Mouse (Mus musculus) lung, adult 2 months (tissue): ENCODE measurements at regions not wholly inside any gene's neighbourhood (a gene's known extent, or its start where the extent isn't known, plus 50 kb on each side); places are given as distances from the start of the nearest gene placed in this dataset.
"Not testable (repeated sequence)": the region's sequence is repeated elsewhere in the genome, so short reads cannot be mapped to it uniquely, and the experiment has no call there.

Source experiments
- CTCF ChIP-seq: fragments of 200-500 bp; IDR thresholded peaks from 2 replicates; pipeline ENCODE4 v1.5.1; 2011; ENCODE audit warnings: mild to moderate bottlenecking, low read length, control low read depth; ENCODE audit not compliant: insufficient read depth
- POLR2A ChIP-seq: fragments of 200-500 bp; IDR thresholded peaks from 2 replicates; pipeline ENCODE4 v1.6.1; 2011; ENCODE audit warnings: low read depth, mild to moderate bottlenecking, control low read depth, low read length, borderline replicate concordance; ENCODE audit errors: extremely low read depth

DNA sequence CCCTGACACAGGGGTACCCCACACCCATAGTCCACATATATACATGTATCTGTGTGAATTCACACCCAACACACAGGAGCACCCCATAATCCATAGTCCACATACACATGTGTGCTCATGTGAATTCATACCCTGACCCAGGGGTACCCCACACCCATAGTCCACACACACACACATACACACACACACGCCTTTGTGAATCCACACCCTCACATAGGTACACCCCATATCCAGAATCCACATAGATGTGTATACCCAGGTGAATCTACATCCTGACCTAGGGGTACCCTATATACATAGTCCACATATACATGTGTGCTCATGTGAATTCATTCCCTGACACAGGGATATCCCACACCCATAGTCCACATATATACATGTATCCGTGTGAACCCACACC, 231.8 kb upstream of the Gm6793 start:
- not testable (repeated sequence) for TF ChIP-seq CTCF, POLR2A
